Mouse (Mus musculus) heart, embryonic 15.5 days (tissue): Measurements from ENCODE around the gene Acad12. TPM values are rescaled to one million over a fixed set of nuclear protein-coding genes. Genes with fewer than 3 reads are reported as not detected.
"Not testable (repeated sequence)": the region's sequence is repeated elsewhere in the genome, so short reads cannot be mapped to it uniquely, and the experiment has no call there.

ENCODE experiments used
- ATAC-seq: fragments of 200-750 bp; cut with Nextera tagmentation; replicated peaks from 2 replicates; pipeline ENCODE4 v1.8.0; 2017; ENCODE audit warnings: low read depth, moderate TSS enrichment; ENCODE audit not compliant: insufficient number of reproducible peaks, insufficient read depth, low FRiP score
- H3K27ac ChIP-seq: fragments of 300-500 bp; sonication (generic); 2 replicates; pipeline ENCODE4 v1.5.1; 2015; ENCODE audit warnings: mild to moderate bottlenecking, inconsistent platforms
- H3K27me3 ChIP-seq: fragments of 300-500 bp; sonication (generic); 2 replicates; pipeline ENCODE4 v1.6.1; 2015; ENCODE audit warnings: inconsistent platforms
- H3K36me3 ChIP-seq: fragments of 300-500 bp; sonication (generic); 2 replicates; pipeline ENCODE4 v1.6.1; 2015; ENCODE audit warnings: mild to moderate bottlenecking, inconsistent platforms
- H3K4me1 ChIP-seq: fragments of 300-500 bp; sonication (generic); replicated peaks from 2 replicates; pipeline ENCODE4 v1.6.1; 2015; ENCODE audit warnings: inconsistent platforms
- H3K4me2 ChIP-seq: fragments of 300-500 bp; sonication (generic); 2 replicates; pipeline ENCODE4 v1.6.1; 2015; ENCODE audit warnings: inconsistent platforms, mild to moderate bottlenecking, moderate library complexity
- H3K4me3 ChIP-seq: fragments of 300-500 bp; sonication (generic); 2 replicates; pipeline ENCODE4 v1.5.1; 2015; ENCODE audit warnings: mild to moderate bottlenecking, inconsistent platforms
- H3K9ac ChIP-seq: fragments of 300-500 bp; sonication (generic); 2 replicates; pipeline ENCODE4 v1.6.1; 2015; ENCODE audit warnings: mild to moderate bottlenecking, inconsistent platforms
- H3K9me3 ChIP-seq: fragments of 300-500 bp; sonication (generic); replicated peaks from 2 replicates; pipeline ENCODE4 v1.6.1; 2016; ENCODE audit warnings: inconsistent platforms
- WGBS: fragments of 180-500 bp; shearing (Covaris S2); methylation state at CpG from one replicate; pipeline ENCODE4 v1.1.7; 2015; ENCODE audit warnings: mixed read lengths; 5-methylcytosine and 5-hydroxymethylcytosine counted together
- polyA plus RNA-seq: library from polyadenylated mRNA; unstranded; fragments of >200 nt; fragmentation: Nextera tagmentation; extraction: Ambion mirVana; gene quantifications from 2 replicates; pipeline ENCODE4 v1.2.1, GENCODE M21; 2015

The Acad12 gene
- 6.0 and 6.1 TPM in 2 replicates for polyA plus RNA-seq

DNA sequence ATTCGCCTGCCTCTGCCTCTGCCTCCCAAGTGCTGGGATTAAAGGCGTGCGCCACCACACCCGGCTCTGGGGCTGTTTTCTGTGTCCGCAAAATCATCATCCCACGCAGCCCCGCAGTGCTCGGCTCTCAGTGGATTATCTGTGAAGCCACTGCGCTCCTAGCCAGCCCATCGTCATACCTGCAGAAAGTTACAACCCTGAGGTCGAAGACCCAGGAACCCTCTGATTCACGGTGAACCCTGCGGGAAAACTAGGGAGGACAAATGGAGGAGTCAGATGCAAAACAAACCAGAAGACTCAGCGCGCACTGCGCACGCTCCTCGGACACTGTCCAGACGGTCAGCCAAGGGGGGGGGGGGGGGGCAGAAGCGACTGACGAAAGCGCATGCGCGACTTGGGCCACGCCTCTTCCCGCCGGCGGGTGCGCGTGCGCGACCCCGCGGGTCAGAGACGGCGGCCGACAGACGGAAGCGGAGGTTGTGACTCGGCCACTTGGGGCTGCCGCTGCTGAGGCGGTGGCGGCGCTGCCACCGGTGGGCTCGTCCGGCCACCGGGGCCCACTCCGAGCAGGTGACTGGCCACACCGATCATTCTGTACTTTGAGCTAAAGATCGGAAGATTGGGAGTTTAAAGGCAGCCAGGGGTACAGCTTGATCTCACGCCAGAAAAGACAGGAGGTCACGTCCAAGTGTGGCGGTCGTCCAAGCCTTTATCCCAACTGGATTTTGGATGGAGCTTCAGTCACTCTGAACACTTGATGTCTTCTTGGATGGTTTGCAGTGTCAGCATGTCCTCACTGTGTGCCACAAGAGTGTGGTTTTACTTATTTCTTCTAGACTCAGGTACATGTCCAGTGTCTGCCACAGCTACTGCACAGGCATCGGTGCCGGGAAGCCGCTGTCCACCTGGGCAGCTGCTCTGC is at the start of gene Acad12:
TSS of gene Acad12 (minus strand) at position 347 of the 922 bp plus-strand sequence.
- Histone ChIP-seq H3K36me3 (no peaks in the 10 kb centered on the region), H3K9me3 (no peaks in the 10 kb centered on the region), H3K9ac (peak within 1 kb of the TSS; percentile 84), H3K4me2 (peak within 1 kb of the TSS; percentile 65), H3K27ac (peak within 1 kb of the TSS; percentile 86), H3K4me3 (peak within 1 kb of the TSS; percentile 78), H3K4me1 (peaks cover 7% of the 10 kb centered on the region), H3K27me3 (no peaks in the 10 kb centered on the region)
- ATAC-seq, result peak; percentile 88
- WGBS, result under 1% methylated on average over 55 of the region's 58 CpGs

- H3K4me2 ChIP-seq, result no peak overlapping the region
- H3K4me3 ChIP-seq, result no peak overlapping the region
- no peaks in the 10 kb centered on the region for H3K4me1 ChIP-seq
- no peaks in the 10 kb centered on the region for H3K27me3 ChIP-seq
- 68% methylated on average over 6 of the region's 6 CpGs for WGBS
- no peak overlapping the region for H3K9ac ChIP-seq
- no peak overlapping the region for H3K27ac ChIP-seq
- peaks cover 44% of the 10 kb centered on the region for H3K36me3 ChIP-seq
- H3K9me3 ChIP-seq, result no peaks in the 10 kb centered on the region; the same call in 1 of the 2 replicates
- no peak for ATAC-seq
Measured at GRCm38 (mm10) chr5:121668411-121668810, 49.7 kb upstream of the Acad12 start.

DNA sequence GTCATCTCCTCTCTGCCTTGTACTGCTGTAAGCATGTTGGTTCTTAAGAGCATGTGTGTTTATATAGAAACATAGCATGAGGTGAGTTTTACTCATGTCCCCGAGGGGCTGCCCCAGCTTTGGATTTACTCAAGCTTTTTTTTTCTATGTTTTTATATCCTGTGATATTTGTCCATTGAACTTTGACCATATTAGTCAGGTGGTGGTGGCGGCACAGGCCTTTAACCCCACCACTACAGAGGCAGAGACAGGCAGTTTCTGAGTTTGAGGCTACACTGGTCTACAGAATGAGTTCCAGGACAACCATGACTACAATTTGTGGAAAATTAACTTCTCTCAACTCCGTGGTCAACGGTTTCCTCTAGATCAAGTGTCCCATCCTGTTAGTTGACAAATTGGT is 48.3 kb upstream of the Acad12 start:
- Histone ChIP-seq H3K36me3 (peaks cover 46% of the 10 kb centered on the region), H3K27me3 (no peaks in the 10 kb centered on the region), H3K9me3 (no peaks in the 10 kb centered on the region; the same call in 1 of the 2 replicates), H3K4me2 (no peak overlapping the region), H3K9ac (no peak overlapping the region), H3K4me3 (no peak overlapping the region), H3K27ac (no peak overlapping the region), H3K4me1 (no peaks in the 10 kb centered on the region)
- ATAC-seq, result no peak
- WGBS, result 88% methylated on average over 4 of the region's 4 CpGs

GRCm38 (mm10) chr5:121664971-121665370 is 46.2 kb upstream of the Acad12 start:
- H3K27ac ChIP-seq, result no peak overlapping the region

GRCm38 (mm10) chr5:121664078-121664477 is 45.3 kb upstream of the Acad12 start:
- no peaks in the 10 kb centered on the region for H3K27me3 ChIP-seq
- 80% methylated on average over 6 of the region's 6 CpGs for WGBS
- ATAC-seq, result no peak
- H3K4me2 ChIP-seq, result no peak overlapping the region
- H3K36me3 ChIP-seq, result peaks cover 38% of the 10 kb centered on the region
- H3K9me3 ChIP-seq, result no peaks in the 10 kb centered on the region
- no peak overlapping the region for H3K27ac ChIP-seq
- H3K9ac ChIP-seq, result no peak overlapping the region
- peaks cover 15% of the 10 kb centered on the region for H3K4me1 ChIP-seq
- H3K4me3 ChIP-seq, result no peak overlapping the region

More at GRCm38 (mm10) chr5:121664971-121665370, 46.2 kb upstream of the Acad12 start:
- Histone ChIP-seq H3K27me3 (no peaks in the 10 kb centered on the region), H3K4me1 (peaks cover 10% of the 10 kb centered on the region), H3K4me2 (no peak overlapping the region), H3K9me3 (no peaks in the 10 kb centered on the region), H3K9ac (no peak overlapping the region), H3K4me3 (no peak overlapping the region), H3K36me3 (peaks cover 43% of the 10 kb centered on the region)
- 95% methylated on average over 9 of the region's 9 CpGs for WGBS
- ATAC-seq, result no peak

DNA sequence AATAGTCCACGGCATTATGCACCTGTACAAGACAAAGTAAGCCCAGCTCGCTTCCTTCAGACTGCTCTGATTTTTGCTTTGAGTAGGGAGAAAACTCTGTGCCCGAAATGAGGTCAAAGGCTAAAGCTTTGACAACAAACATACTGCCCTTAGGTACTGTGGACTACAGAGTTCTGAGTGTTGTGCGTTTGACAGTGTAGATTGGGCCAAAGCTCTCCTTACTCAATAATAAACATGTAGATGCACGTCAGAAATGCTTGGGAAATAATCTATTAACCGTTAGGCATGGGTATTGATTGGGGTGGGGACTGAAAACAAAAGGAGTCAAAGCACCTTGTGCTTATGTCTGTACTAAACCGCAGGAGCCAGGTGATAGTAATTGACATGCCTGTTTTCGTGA is 44.7 kb upstream of the Acad12 start:
- no peak overlapping the region for H3K4me2 ChIP-seq
- no peak overlapping the region for H3K9ac ChIP-seq
- no peak overlapping the region for H3K27ac ChIP-seq
- peaks cover 36% of the 10 kb centered on the region for H3K36me3 ChIP-seq
- peaks cover 15% of the 10 kb centered on the region for H3K4me1 ChIP-seq
- ATAC-seq, result no peak
- no peaks in the 10 kb centered on the region for H3K9me3 ChIP-seq
- no peak overlapping the region for H3K4me3 ChIP-seq
- H3K27me3 ChIP-seq, result no peaks in the 10 kb centered on the region
- WGBS, result 87% methylated on average over 8 of the region's 8 CpGs

DNA sequence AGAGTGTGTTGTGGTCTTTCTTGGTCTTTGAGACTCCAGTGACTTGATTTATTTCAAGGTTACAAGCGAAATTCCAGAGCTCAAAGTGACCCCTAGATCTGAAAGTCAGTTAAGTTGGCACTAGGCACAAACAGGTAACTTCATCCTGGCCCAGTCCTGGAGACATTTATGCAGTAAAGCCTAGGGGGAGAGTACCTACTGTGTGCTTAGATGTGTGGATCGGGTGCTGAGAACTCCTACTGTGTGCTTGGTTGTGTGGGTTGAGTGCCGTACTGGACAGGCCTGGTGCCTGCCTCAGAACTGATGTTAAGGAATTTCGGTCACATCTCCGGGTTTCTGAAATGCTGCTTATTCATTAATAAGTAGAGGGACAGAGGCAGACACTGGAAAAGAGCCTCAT is 42.8 kb upstream of the Acad12 start:
- no peak overlapping the region for H3K27ac ChIP-seq
- no peaks in the 10 kb centered on the region for H3K9me3 ChIP-seq
- H3K27me3 ChIP-seq, result no peaks in the 10 kb centered on the region
- ATAC-seq, result no peak
- H3K4me1 ChIP-seq, result peaks cover 15% of the 10 kb centered on the region
- peak overlapping the region; percentile 90 for H3K4me3 ChIP-seq
- WGBS, result 82% methylated on average over 5 of the region's 5 CpGs
- peak overlapping the region; percentile 74 for H3K4me2 ChIP-seq
- peak overlapping the region; percentile 88 for H3K9ac ChIP-seq
- H3K36me3 ChIP-seq, result peaks cover 28% of the 10 kb centered on the region

DNA sequence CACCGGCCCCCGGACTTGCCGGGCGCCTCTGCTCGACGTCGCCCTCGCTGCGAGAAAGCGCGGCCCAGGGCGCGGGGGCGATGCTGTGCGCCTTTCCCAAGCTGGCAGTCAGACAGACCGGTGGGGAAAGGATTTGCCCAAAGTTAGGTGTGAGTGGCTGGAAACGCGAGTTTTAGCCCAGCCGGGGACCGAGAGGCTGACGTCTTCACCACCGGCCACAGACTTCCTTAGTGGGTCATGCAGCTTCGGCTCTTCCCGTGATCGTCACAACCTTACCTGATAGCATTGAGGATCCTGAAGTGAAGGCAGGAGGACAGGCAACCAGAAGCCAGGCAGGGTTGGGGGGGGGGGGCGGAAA is 42.1 kb upstream of the Acad12 start:
- Histone ChIP-seq H3K9me3 (no peaks in the 10 kb centered on the region), H3K27ac (peak overlapping the region; percentile 63), H3K4me3 (peak overlapping the region; percentile 90), H3K9ac (peak overlapping the region; percentile 88), H3K27me3 (no peaks in the 10 kb centered on the region), H3K4me1 (peaks cover 15% of the 10 kb centered on the region), H3K4me2 (peak overlapping the region; percentile 74), H3K36me3 (peaks cover 28% of the 10 kb centered on the region)
- WGBS, result under 1% methylated on average over 25 of the region's 26 CpGs
- ATAC-seq, result no peak

DNA sequence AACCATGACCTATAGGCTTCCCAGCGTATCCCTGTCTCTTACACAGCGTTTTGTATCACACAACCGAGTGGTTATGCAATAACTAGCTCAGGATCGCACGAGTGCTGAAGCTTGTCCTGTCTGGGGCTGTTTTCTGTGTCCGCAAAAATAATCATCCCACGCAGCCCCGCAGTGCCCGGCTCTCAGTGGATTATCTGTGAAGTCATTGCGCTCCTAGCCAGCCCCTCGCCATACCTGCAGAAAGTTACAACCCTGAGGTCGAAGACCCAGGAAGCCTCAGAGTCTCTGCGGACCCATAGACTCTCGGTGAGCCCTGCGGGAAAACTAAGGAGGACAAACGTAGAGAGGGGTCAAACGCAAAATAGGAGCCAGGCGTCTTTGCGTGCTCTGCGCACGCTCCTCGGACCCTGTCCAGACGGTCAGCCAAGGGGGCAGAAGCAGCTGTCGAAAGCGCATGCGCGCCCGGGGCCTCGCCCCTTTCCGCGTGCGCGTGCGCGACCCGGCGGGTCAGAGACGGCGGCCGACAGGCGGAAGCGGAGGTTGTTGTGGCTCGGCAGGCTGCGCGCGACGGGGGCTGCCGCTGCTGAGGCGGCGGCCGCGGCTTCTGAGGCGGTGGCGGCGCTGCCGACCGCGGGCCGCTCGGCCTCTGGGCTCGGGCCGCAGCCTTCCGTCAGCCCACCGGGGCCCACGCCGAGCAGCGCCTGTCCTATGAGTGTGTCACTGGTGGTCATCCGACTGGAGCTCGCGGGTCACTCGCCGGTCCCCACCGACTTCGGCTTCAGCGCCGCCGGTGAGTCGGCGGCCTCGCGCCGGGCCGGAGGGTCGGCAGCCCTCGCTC is 41.5 kb upstream of the Acad12 start, which contains the start of the genes Acad10 and Brap:
TSS of gene Acad10 (minus strand) at position 456 of the 838 bp plus-strand sequence.
TSS of gene Brap (plus strand) at position 505 of the 838 bp plus-strand sequence.
- Histone ChIP-seq H3K27ac (peak within 1 kb of the TSS; percentile 63), H3K9me3 (no peaks in the 10 kb centered on the region), H3K36me3 (peaks cover 25% of the 10 kb centered on the region), H3K9ac (peak within 1 kb of the TSS; percentile 88), H3K4me1 (peaks cover 15% of the 10 kb centered on the region), H3K4me3 (peak within 1 kb of the TSS; percentile 90), H3K27me3 (no peaks in the 10 kb centered on the region), H3K4me2 (peak within 1 kb of the TSS; percentile 74)
- ATAC-seq, result peak; percentile 92
- 1% methylated on average over 74 of the region's 85 CpGs for WGBS

GRCm38 (mm10) chr5:121657656-121658055 is 38.9 kb upstream of the Acad12 start:
- not testable (repeated sequence) for H3K36me3 ChIP-seq, H3K4me2 ChIP-seq, H3K27me3 ChIP-seq, H3K4me3 ChIP-seq, ATAC-seq, H3K9me3 ChIP-seq, H3K27ac ChIP-seq, H3K9ac ChIP-seq
- H3K4me1 ChIP-seq, result peaks cover 15% of the 10 kb centered on the region
- WGBS, result 90% methylated on average over 6 of the region's 6 CpGs

GRCm38 (mm10) chr5:121656866-121657265 is 38.1 kb upstream of the Acad12 start:
- H3K27ac ChIP-seq, ATAC-seq, H3K4me3 ChIP-seq, H3K9me3 ChIP-seq, H3K9ac ChIP-seq, H3K36me3 ChIP-seq, H3K27me3 ChIP-seq, H3K4me2 ChIP-seq: not testable (repeated sequence)
- peaks cover 13% of the 10 kb centered on the region for H3K4me1 ChIP-seq
- WGBS, result 55% methylated on average over 6 of the region's 6 CpGs
